Mouse (Mus musculus): Measurements from ENCODE around the gene Gm35134. TPM values are rescaled to one million over a fixed set of nuclear protein-coding genes. Genes with fewer than 3 reads are reported as not detected.
"Not testable (repeated sequence)": the region's sequence is repeated elsewhere in the genome, so short reads cannot be mapped to it uniquely, and the experiment has no call there.

Gm35134 gene
- total RNA-seq (2021), result not detected

DNA sequence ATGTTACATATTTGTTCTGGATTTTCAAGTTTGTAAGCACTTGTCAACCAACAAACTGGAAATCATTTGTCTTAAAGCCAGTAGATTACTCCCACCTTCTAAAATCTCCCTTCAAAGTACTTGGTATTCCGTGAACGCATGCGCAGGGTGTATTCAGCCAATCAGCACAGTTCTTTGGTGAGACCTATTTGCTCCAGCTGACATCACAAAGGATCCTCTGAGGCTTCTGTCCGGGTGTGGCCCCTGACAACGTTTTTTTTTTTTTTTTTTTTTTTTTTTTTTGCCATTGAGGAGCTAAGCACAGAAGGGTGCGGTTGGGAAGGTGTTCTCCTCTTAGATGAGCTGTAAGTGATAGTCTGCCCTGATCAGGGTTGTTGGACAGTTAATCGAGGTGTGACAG is at the start of gene Gm35134:
Gene Gm35134, plus strand, starts transcription at position 301 of the 400 bp plus-strand sequence.
- DNase-seq (ENCODE audit: extremely low spot score in 1 of 2, low spot score in 1 of 2), result not testable (repeated sequence)

Measured in layer of hippocampus, postnatal 25 days (tissue).